Mouse (Mus musculus) hindbrain, embryonic 12.5 days (tissue): ENCODE data around the gene Iqcf4. TPM values are rescaled to one million over a fixed set of nuclear protein-coding genes. Genes with fewer than 3 reads are reported as not detected.
"Not testable (repeated sequence)": the region's sequence is repeated elsewhere in the genome, so short reads cannot be mapped to it uniquely, and the experiment has no call there.

Source experiments
- ATAC-seq: fragments of 200-750 bp; cut with Nextera tagmentation; 2 replicates; pipeline ENCODE4 v1.8.0; 2017; ENCODE audit warnings: moderate TSS enrichment; ENCODE audit not compliant: low FRiP score
- H3K27ac ChIP-seq: fragments of 300-500 bp; sonication (generic); 2 replicates; pipeline ENCODE4 v1.5.1; 2016; ENCODE audit warnings: mild to moderate bottlenecking
- H3K27me3 ChIP-seq: fragments of 300-500 bp; sonication (generic); 2 replicates; pipeline ENCODE4 v1.6.1; 2016; ENCODE audit warnings: mild to moderate bottlenecking
- H3K36me3 ChIP-seq: fragments of 300-500 bp; sonication (generic); 2 replicates; pipeline ENCODE4 v1.6.1; 2016; ENCODE audit warnings: mild to moderate bottlenecking
- H3K4me1 ChIP-seq: fragments of 300-500 bp; sonication (generic); 2 replicates; pipeline ENCODE4 v1.6.1; 2016
- H3K4me2 ChIP-seq: fragments of 300-500 bp; sonication (generic); replicated peaks from 2 replicates; pipeline ENCODE4 v1.6.1; 2016; ENCODE audit warnings: mild to moderate bottlenecking
- H3K4me3 ChIP-seq: fragments of 300-500 bp; sonication (generic); 2 replicates; pipeline ENCODE4 v1.5.1; 2016; ENCODE audit warnings: mild to moderate bottlenecking
- H3K9ac ChIP-seq: fragments of 300-500 bp; sonication (generic); 2 replicates; pipeline ENCODE4 v1.6.1; 2016; ENCODE audit warnings: mild to moderate bottlenecking, moderate library complexity
- H3K9me3 ChIP-seq: fragments of 300-500 bp; sonication (generic); replicated peaks from 2 replicates; pipeline ENCODE4 v1.6.1; 2016; ENCODE audit warnings: mild to moderate bottlenecking
- WGBS: fragments of 180-500 bp; shearing (Covaris S2); methylation state at CpG from one replicate; pipeline ENCODE4 v1.1.7; 2016; 5-methylcytosine and 5-hydroxymethylcytosine counted together
- polyA plus RNA-seq: library from polyadenylated mRNA; unstranded; fragments of >200 nt; fragmentation: Nextera tagmentation; extraction: Ambion mirVana; gene quantifications from 2 replicates; pipeline ENCODE4 v1.2.1, GENCODE M21; 2016

The Iqcf4 gene
- polyA plus RNA-seq: not detected in 2 replicates

- Histone ChIP-seq H3K4me2 (no peak within 1 kb of the TSS), H3K9me3 (no peaks in the 10 kb centered on the region), H3K4me1 (no peaks in the 10 kb centered on the region), H3K9ac (no peak within 1 kb of the TSS), H3K27me3 (no peaks in the 10 kb centered on the region), H3K36me3 (no peaks in the 10 kb centered on the region), H3K4me3 (no peak within 1 kb of the TSS), H3K27ac (no peak within 1 kb of the TSS)
- no peak for ATAC-seq
- 85% methylated on average over 7 of the region's 7 CpGs for WGBS
Observed at GRCm38 (mm10) chr9:106570896-106571295, at the start of gene Iqcf4. Iqcf4 (minus strand) TSS chr9:106570996.

GRCm38 (mm10) chr9:106617496-106617895 lies 46.7 kb upstream of the Iqcf4 start:
- H3K9ac ChIP-seq: no peak overlapping the region
- H3K36me3 ChIP-seq: no peaks in the 10 kb centered on the region
- H3K9me3 ChIP-seq: 0 out of 2 replicates have a peak, but pooled peaks cover 3% of the 10 kb centered on the region
- no peak for ATAC-seq
- H3K4me3 ChIP-seq: no peak overlapping the region
- H3K27ac ChIP-seq: no peak overlapping the region
- no peak overlapping the region for H3K4me2 ChIP-seq
- H3K27me3 ChIP-seq: no peaks in the 10 kb centered on the region
- no peaks in the 10 kb centered on the region for H3K4me1 ChIP-seq
- WGBS: 87% methylated on average over 3 of the region's 3 CpGs

- WGBS: 89% methylated on average over 9 of the region's 9 CpGs
- Histone ChIP-seq H3K9me3 (0 out of 2 replicates have a peak, but pooled peaks cover 3% of the 10 kb centered on the region), H3K4me3 (no peak overlapping the region), H3K9ac (no peak overlapping the region), H3K36me3 (no peaks in the 10 kb centered on the region), H3K27me3 (no peaks in the 10 kb centered on the region), H3K4me2 (no peak overlapping the region), H3K27ac (no peak overlapping the region), H3K4me1 (no peaks in the 10 kb centered on the region)
- no peak for ATAC-seq
Observed at GRCm38 (mm10) chr9:106616306-106616705, 45.5 kb upstream of the Iqcf4 start.

- H3K27ac ChIP-seq: no peak overlapping the region
- H3K36me3 ChIP-seq: no peaks in the 10 kb centered on the region
- no peak for ATAC-seq
- H3K9ac ChIP-seq: no peak overlapping the region
- no peak overlapping the region for H3K4me2 ChIP-seq
- H3K4me1 ChIP-seq: no peaks in the 10 kb centered on the region
- H3K9me3 ChIP-seq: 0 out of 2 replicates have a peak, but pooled peaks cover 3% of the 10 kb centered on the region
- H3K4me3 ChIP-seq: no peak overlapping the region
- 46% methylated on average over 3 of the region's 3 CpGs for WGBS
- no peaks in the 10 kb centered on the region for H3K27me3 ChIP-seq
Observed at GRCm38 (mm10) chr9:106614616-106615015, 43.8 kb upstream of the Iqcf4 start.

GRCm38 (mm10) chr9:106613951-106614350 lies 43.2 kb upstream of the Iqcf4 start:
- no peak for ATAC-seq
- Histone ChIP-seq H3K9ac (no peak overlapping the region), H3K4me3 (no peak overlapping the region), H3K36me3 (no peaks in the 10 kb centered on the region), H3K27me3 (no peaks in the 10 kb centered on the region), H3K27ac (no peak overlapping the region), H3K4me1 (no peaks in the 10 kb centered on the region), H3K4me2 (no peak overlapping the region), H3K9me3 (no peaks in the 10 kb centered on the region)
- WGBS: 72% methylated on average over 2 of the region's 2 CpGs

GRCm38 (mm10) chr9:106610727-106611126 lies 39.9 kb upstream of the Iqcf4 start:
- ATAC-seq: no peak
- Histone ChIP-seq H3K27me3 (no peaks in the 10 kb centered on the region), H3K9ac (no peak overlapping the region), H3K9me3 (no peaks in the 10 kb centered on the region), H3K27ac (no peak overlapping the region), H3K4me1 (no peaks in the 10 kb centered on the region), H3K4me3 (no peak overlapping the region), H3K4me2 (no peak overlapping the region), H3K36me3 (no peaks in the 10 kb centered on the region)
- WGBS: 89% methylated on average over 4 of the region's 4 CpGs

- ATAC-seq: no peak
- H3K36me3 ChIP-seq: no peaks in the 10 kb centered on the region
- no peak overlapping the region for H3K27ac ChIP-seq
- no peaks in the 10 kb centered on the region; the same call in 1 of the 2 replicates for H3K27me3 ChIP-seq
- H3K4me3 ChIP-seq: no peak overlapping the region
- H3K9ac ChIP-seq: no peak overlapping the region
- H3K4me2 ChIP-seq: no peak overlapping the region
- peaks cover 2% of the 10 kb centered on the region; the same call in 1 of the 2 replicates for H3K4me1 ChIP-seq
- H3K9me3 ChIP-seq: no peaks in the 10 kb centered on the region
- 27% methylated on average over 8 of the region's 8 CpGs for WGBS
Observed at GRCm38 (mm10) chr9:106600546-106600945, 29.8 kb upstream of the Iqcf4 start.

GRCm38 (mm10) chr9:106598466-106598865 lies 27.7 kb upstream of the Iqcf4 start:
- Histone ChIP-seq H3K27me3 (no peaks in the 10 kb centered on the region; the same call in 1 of the 2 replicates), H3K4me2 (no peak overlapping the region), H3K4me1 (peaks cover 3% of the 10 kb centered on the region; the same call in 1 of the 2 replicates), H3K9me3 (no peaks in the 10 kb centered on the region), H3K4me3 (no peak overlapping the region), H3K9ac (no peak overlapping the region), H3K27ac (no peak overlapping the region), H3K36me3 (no peaks in the 10 kb centered on the region)
- no peak for ATAC-seq
- 45% methylated on average over 7 of the region's 7 CpGs for WGBS

GRCm38 (mm10) chr9:106595836-106596235 lies 25.0 kb upstream of the Iqcf4 start:
- Histone ChIP-seq H3K36me3 (no peaks in the 10 kb centered on the region), H3K9me3 (no peaks in the 10 kb centered on the region), H3K9ac (no peak overlapping the region), H3K4me1 (peaks cover 3% of the 10 kb centered on the region; the same call in 1 of the 2 replicates), H3K27me3 (no peaks in the 10 kb centered on the region; the same call in 1 of the 2 replicates), H3K4me3 (no peak overlapping the region), H3K4me2 (no peak overlapping the region), H3K27ac (no peak overlapping the region)
- ATAC-seq: no peak
- WGBS: 62% methylated on average over 7 of the region's 7 CpGs

GRCm38 (mm10) chr9:106595402-106595801 lies 24.6 kb upstream of the Iqcf4 start:
- not testable (repeated sequence) for H3K4me3 ChIP-seq, H3K27me3 ChIP-seq, H3K36me3 ChIP-seq, H3K27ac ChIP-seq, H3K9ac ChIP-seq, H3K4me2 ChIP-seq, H3K4me1 ChIP-seq, H3K9me3 ChIP-seq
- WGBS: 34% methylated on average over 4 of the region's 4 CpGs
- 0 out of 2 replicates have a peak, but pooled peaks have one; percentile 43 for ATAC-seq

GRCm38 (mm10) chr9:106592158-106592557 lies 21.4 kb upstream of the Iqcf4 start:
- 90% methylated on average over 5 of the region's 5 CpGs for WGBS
- H3K27ac ChIP-seq: no peak overlapping the region
- H3K27me3 ChIP-seq: no peaks in the 10 kb centered on the region
- peaks cover 3% of the 10 kb centered on the region; the same call in 1 of the 2 replicates for H3K4me1 ChIP-seq
- no peak for ATAC-seq
- no peaks in the 10 kb centered on the region for H3K36me3 ChIP-seq
- no peaks in the 10 kb centered on the region for H3K9me3 ChIP-seq
- no peak overlapping the region for H3K4me2 ChIP-seq
- H3K9ac ChIP-seq: no peak overlapping the region
- no peak overlapping the region for H3K4me3 ChIP-seq

GRCm38 (mm10) chr9:106582552-106582951 lies 11.8 kb upstream of the Iqcf4 start:
- Histone ChIP-seq H3K9ac (no peak overlapping the region), H3K9me3 (no peaks in the 10 kb centered on the region), H3K4me1 (no peaks in the 10 kb centered on the region), H3K27ac (no peak overlapping the region), H3K36me3 (no peaks in the 10 kb centered on the region), H3K27me3 (no peaks in the 10 kb centered on the region), H3K4me3 (no peak overlapping the region), H3K4me2 (no peak overlapping the region)
- no peak for ATAC-seq
- WGBS: 73% methylated on average over 1 of the region's 1 CpGs

GRCm38 (mm10) chr9:106580016-106580415 lies 9.2 kb upstream of the Iqcf4 start:
- Histone ChIP-seq H3K4me1 (no peaks in the 10 kb centered on the region), H3K27me3 (no peaks in the 10 kb centered on the region), H3K36me3 (no peaks in the 10 kb centered on the region), H3K27ac (no peak overlapping the region), H3K4me2 (no peak overlapping the region), H3K9ac (no peak overlapping the region), H3K4me3 (no peak overlapping the region), H3K9me3 (no peaks in the 10 kb centered on the region)
- ATAC-seq: no peak
- 86% methylated on average over 7 of the region's 7 CpGs for WGBS
